Mouse (Mus musculus) C2C12 (cell line): ENCODE measurements around the gene Olfr545.

Experiments used
- CTCF ChIP-seq: IDR thresholded peaks from one replicate; pipeline ENCODE4 v1.5.1; 2011; ENCODE audit not compliant: control insufficient read depth, insufficient read depth, insufficient read length
- MAX ChIP-seq: IDR thresholded peaks from one replicate; pipeline ENCODE4 v1.6.1; 2011; ENCODE audit warnings: mild to moderate bottlenecking, control low read depth
- MYOD1 ChIP-seq: IDR thresholded peaks from one replicate; pipeline ENCODE4 v1.6.1; 2011; ENCODE audit warnings: low read depth; ENCODE audit not compliant: control insufficient read depth, insufficient read length
- MYOG ChIP-seq: IDR thresholded peaks from one replicate; pipeline ENCODE4 v1.6.1; 2011; ENCODE audit not compliant: control insufficient read depth, insufficient read length; ENCODE audit errors: extremely low read depth

GRCm38 (mm10) chr7:102441657-102442391, 57.5 kb downstream of the Olfr545 start, which contains the start of gene Rrm1:
- no peak for TF ChIP-seq CTCF
- TF ChIP-seq MAX = peak; percentile 46
- no peak for TF ChIP-seq MYOG
- TF ChIP-seq MYOD1 = no peak
